Mouse (Mus musculus) hematopoietic stem cell, adult 5-6 weeks (primary cell): ENCODE measurements at regions not wholly inside any gene's neighbourhood (a gene's known extent, or its start where the extent isn't known, plus 50 kb on each side); places are given as distances from the start of the nearest gene placed in this dataset.

Experiments
- ATAC-seq, 2 experiments: fragments of 125-278 bp in 1 of 2; replicated peaks in 1 of 2; 2 replicates each; pipeline ENCODE4 v1.8.0; 2016 to 2017; ENCODE audit warnings: inconsistent platforms in 2 of 2, mild to moderate bottlenecking in 2 of 2, moderate number of reproducible peaks in 2 of 2, low read depth in 1 of 2, moderate TSS enrichment in 1 of 2; ENCODE audit not compliant: low FRiP score in 2 of 2, poor library complexity in 2 of 2, severe bottlenecking in 2 of 2, insufficient read depth in 1 of 2, low TSS enrichment in 1 of 2

GRCm38 (mm10) chr5:90164434-90164833 is 59.4 kb downstream of the Cox18 start:
- no peak for ATAC-seq

- ATAC-seq: no peak
These were observed 60.6 kb downstream of the Cox18 start for GRCm38 (mm10) chr5:90163033-90163859.

GRCm38 (mm10) chr5:90160281-90160680 is 63.5 kb downstream of the Cox18 start:
- ATAC-seq: no peak

GRCm38 (mm10) chr5:90156522-90156921 is 67.3 kb downstream of the Cox18 start:
- no peak for ATAC-seq

GRCm38 (mm10) chr5:90149611-90150532 is 73.9 kb downstream of the Cox18 start:
- peak; percentile 67 to 75 for ATAC-seq

GRCm38 (mm10) chr5:90135971-90136370 is 87.8 kb downstream of the Cox18 start:
- no peak for ATAC-seq

- ATAC-seq: no peak
These were observed 116.8 kb downstream of the Cox18 start for GRCm38 (mm10) chr5:90107036-90107435.

- no peak for ATAC-seq
These were observed 119.1 kb downstream of the Cox18 start for GRCm38 (mm10) chr5:90104672-90105071.

- ATAC-seq: no peak
These were observed 135.3 kb downstream of the Cox18 start for GRCm38 (mm10) chr5:90088541-90088940.

- no peak for ATAC-seq
These were observed 137.3 kb downstream of the Cox18 start for GRCm38 (mm10) chr5:90086491-90086890.

- ATAC-seq: no peak
These were observed 146.7 kb downstream of the Cox18 start for GRCm38 (mm10) chr5:90077025-90077536.

- no peak for ATAC-seq
These were observed 148.0 kb downstream of the Cox18 start for GRCm38 (mm10) chr5:90075629-90076349.

GRCm38 (mm10) chr5:90071806-90072205 is 152.0 kb downstream of the Cox18 start:
- no peak for ATAC-seq

- no peak for ATAC-seq
These were observed 155.2 kb downstream of the Cox18 start for GRCm38 (mm10) chr5:90068601-90069000.

GRCm38 (mm10) chr5:90067817-90068216 is 156.0 kb downstream of the Cox18 start:
- ATAC-seq: no peak

GRCm38 (mm10) chr5:90065884-90066615 is 157.8 kb downstream of the Cox18 start:
- ATAC-seq: peak; percentile 17 to 53; a peak in 3 of 4 replicates

GRCm38 (mm10) chr5:90055686-90056085 is 168.1 kb downstream of the Cox18 start:
- ATAC-seq: peak; percentile 64 to 75; a peak in 3 of 4 replicates
